Mouse (Mus musculus) heart, adult 2 months (tissue): ENCODE results near the gene Slc12a6.

ENCODE experiments used
- CTCF ChIP-seq: fragments of 200-600 bp; IDR thresholded peaks from 2 replicates; pipeline ENCODE4 v1.8.1; 2022; ENCODE audit warnings: antibody characterized with exemption, mild to moderate bottlenecking, moderate library complexity
- EP300 ChIP-seq: fragments of 200-500 bp; IDR thresholded peaks from 2 replicates; pipeline ENCODE4 v1.6.1; 2011; ENCODE audit warnings: low read depth, low read length, control low read depth; ENCODE audit not compliant: insufficient read depth
- POLR2A ChIP-seq: fragments of 200-500 bp; IDR thresholded peaks from 2 replicates; pipeline ENCODE4 v1.6.1; 2011; ENCODE audit warnings: mild to moderate bottlenecking, low read depth, low read length, control low read depth; ENCODE audit not compliant: insufficient read depth

DNA sequence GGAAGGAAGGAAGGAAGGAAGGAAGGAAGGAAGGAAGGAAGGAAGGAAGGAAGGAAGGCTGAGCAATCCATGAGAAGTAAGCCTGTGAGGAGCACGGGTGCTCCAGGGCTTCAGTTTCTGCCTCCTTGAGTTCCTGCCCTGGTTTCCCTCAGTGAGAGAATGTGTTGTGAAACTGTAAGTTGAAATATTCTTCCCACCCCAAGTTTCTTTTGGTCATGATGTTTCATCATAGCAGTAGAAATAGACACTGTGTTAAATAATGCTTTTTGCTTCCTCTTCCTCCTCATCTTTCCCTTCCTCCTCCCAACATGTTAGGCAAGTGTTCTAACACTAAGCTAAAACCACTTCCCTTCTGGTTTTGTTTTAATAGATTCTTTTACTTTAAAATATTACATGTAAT, 33.0 kb upstream of the Slc12a6 start:
- TF ChIP-seq POLR2A (no peak), CTCF (no peak), EP300 (no peak)
